Mouse (Mus musculus): ENCODE measurements around the gene Gm11444. TPM values are rescaled to one million over a fixed set of nuclear protein-coding genes. Genes with fewer than 3 reads are reported as not detected.

Gm11444 gene
- polyA plus RNA-seq, 1 experiment from 2014 or later, result not detected

GRCm38 (mm10) chr11:85816471-85816870, 33.7 kb downstream of the Gm11444 start:
- H3K4me2 ChIP-seq (ENCODE audit: low read depth, low read length, severe bottlenecking), result no peak overlapping the region
- 85% methylated on average over 5 of the region's 5 CpGs for WGBS
- no peak overlapping the region for H3K4me3 ChIP-seq (ENCODE audit: low read depth, low read length)
- H3K36me3 ChIP-seq (ENCODE audit: control insufficient read depth, insufficient read depth, low read length), result no peaks in the 10 kb centered on the region
- H3K27ac ChIP-seq (ENCODE audit: low read depth, low read length), result no peak overlapping the region
- H3K9me3 ChIP-seq (ENCODE audit: control insufficient read depth, low read length), result no peaks in the 10 kb centered on the region
- no peak for DNase-seq (ENCODE audit: low spot score)
- no peaks in the 10 kb centered on the region; the same call in 1 of the 2 replicates for H3K27me3 ChIP-seq (ENCODE audit: control insufficient read depth, insufficient read depth, low read length)
- peaks cover 2% of the 10 kb centered on the region; the same call in 1 of the 2 replicates for H3K4me1 ChIP-seq (replicated peaks; ENCODE audit: control insufficient read depth, insufficient read depth, low read length)
- no peak overlapping the region for H3K9ac ChIP-seq (ENCODE audit: low read length)
- ATAC-seq (replicated peaks; ENCODE audit: low FRiP score), result no peak

- H3K9ac ChIP-seq (ENCODE audit: low read length), result no peak overlapping the region
- H3K27ac ChIP-seq (ENCODE audit: low read depth, low read length), result no peak overlapping the region
- peaks cover 2% of the 10 kb centered on the region; the same call in 1 of the 2 replicates for H3K4me1 ChIP-seq (replicated peaks; ENCODE audit: control insufficient read depth, insufficient read depth, low read length)
- no peaks in the 10 kb centered on the region; the same call in 1 of the 2 replicates for H3K27me3 ChIP-seq (ENCODE audit: control insufficient read depth, insufficient read depth, low read length)
- H3K9me3 ChIP-seq (ENCODE audit: control insufficient read depth, low read length), result no peaks in the 10 kb centered on the region
- DNase-seq (ENCODE audit: low spot score) (no peak), ATAC-seq (replicated peaks; ENCODE audit: low FRiP score) (no peak)
- H3K4me3 ChIP-seq (ENCODE audit: low read depth, low read length), result no peak overlapping the region
- no peak overlapping the region for H3K4me2 ChIP-seq (ENCODE audit: low read depth, low read length, severe bottlenecking)
- H3K36me3 ChIP-seq (ENCODE audit: control insufficient read depth, insufficient read depth, low read length), result no peaks in the 10 kb centered on the region
- WGBS, result 29% methylated on average over 4 of the region's 4 CpGs
Measured at GRCm38 (mm10) chr11:85814678-85815077, 35.5 kb downstream of the Gm11444 start.

- no peaks in the 10 kb centered on the region for H3K36me3 ChIP-seq (ENCODE audit: control insufficient read depth, insufficient read depth, low read length)
- WGBS, result 90% methylated on average over 12 of the region's 12 CpGs
- no peak overlapping the region for H3K9ac ChIP-seq (ENCODE audit: low read length)
- no peak for DNase-seq (ENCODE audit: low spot score)
- no peak for ATAC-seq (replicated peaks; ENCODE audit: low FRiP score)
- H3K27me3 ChIP-seq (ENCODE audit: control insufficient read depth, insufficient read depth, low read length), result no peaks in the 10 kb centered on the region; the same call in 1 of the 2 replicates
- H3K4me3 ChIP-seq (ENCODE audit: low read depth, low read length), result no peak overlapping the region
- peaks cover 2% of the 10 kb centered on the region; the same call in 1 of the 2 replicates for H3K4me1 ChIP-seq (replicated peaks; ENCODE audit: control insufficient read depth, insufficient read depth, low read length)
- H3K4me2 ChIP-seq (ENCODE audit: low read depth, low read length, severe bottlenecking), result no peak overlapping the region
- no peak overlapping the region for H3K27ac ChIP-seq (ENCODE audit: low read depth, low read length)
- no peaks in the 10 kb centered on the region for H3K9me3 ChIP-seq (ENCODE audit: control insufficient read depth, low read length)
Measured at GRCm38 (mm10) chr11:85812201-85812966, 37.7 kb downstream of the Gm11444 start.

DNA sequence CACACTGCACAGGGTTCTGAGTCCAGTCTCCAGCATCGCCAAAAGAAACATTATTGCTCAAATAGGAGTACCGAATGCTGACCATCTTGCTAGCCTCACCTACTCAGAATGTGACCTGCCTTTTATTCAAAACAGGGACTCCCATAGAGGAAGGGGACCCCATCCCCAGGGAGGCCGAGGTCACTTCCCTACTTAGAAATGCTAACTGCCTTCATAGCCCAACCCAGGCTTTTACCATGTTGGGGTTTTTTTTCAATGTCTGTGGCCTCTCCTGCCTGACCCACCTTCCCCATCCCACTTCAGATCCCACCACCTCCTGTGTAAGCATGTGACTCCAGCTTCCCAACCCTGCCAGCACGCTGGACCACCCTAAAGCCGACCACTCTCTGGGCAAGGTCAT, 38.5 kb downstream of the Gm11444 start:
- WGBS, result 93% methylated on average over 5 of the region's 5 CpGs
- ATAC-seq (replicated peaks; ENCODE audit: low FRiP score), result no peak

GRCm38 (mm10) chr11:85811229-85811628, 38.9 kb downstream of the Gm11444 start:
- H3K9ac ChIP-seq (ENCODE audit: low read length), result no peak overlapping the region
- no peaks in the 10 kb centered on the region for H3K36me3 ChIP-seq (ENCODE audit: control insufficient read depth, insufficient read depth, low read length)
- ATAC-seq (replicated peaks; ENCODE audit: low FRiP score) (no peak), DNase-seq (ENCODE audit: low spot score) (no peak)
- no peak overlapping the region for H3K4me3 ChIP-seq (ENCODE audit: low read depth, low read length)
- 81% methylated on average over 4 of the region's 4 CpGs for WGBS
- H3K4me1 ChIP-seq (replicated peaks; ENCODE audit: control insufficient read depth, insufficient read depth, low read length), result peaks cover 2% of the 10 kb centered on the region; the same call in 1 of the 2 replicates
- H3K4me2 ChIP-seq (ENCODE audit: low read depth, low read length, severe bottlenecking), result no peak overlapping the region
- H3K9me3 ChIP-seq (ENCODE audit: control insufficient read depth, low read length), result no peaks in the 10 kb centered on the region
- no peak overlapping the region for H3K27ac ChIP-seq (ENCODE audit: low read depth, low read length)
- no peaks in the 10 kb centered on the region; the same call in 1 of the 2 replicates for H3K27me3 ChIP-seq (ENCODE audit: control insufficient read depth, insufficient read depth, low read length)

More for the DNA sequence above, 38.5 kb downstream of the Gm11444 start:
- Histone ChIP-seq H3K27me3 (ENCODE audit: control insufficient read depth, insufficient read depth, low read length) (no peaks in the 10 kb centered on the region; the same call in 1 of the 2 replicates), H3K4me1 (replicated peaks; ENCODE audit: control insufficient read depth, insufficient read depth, low read length) (peaks cover 2% of the 10 kb centered on the region; the same call in 1 of the 2 replicates), H3K4me3 (ENCODE audit: low read depth, low read length) (no peak overlapping the region), H3K27ac (ENCODE audit: low read depth, low read length) (no peak overlapping the region), H3K9me3 (ENCODE audit: control insufficient read depth, low read length) (no peaks in the 10 kb centered on the region), H3K4me2 (ENCODE audit: low read depth, low read length, severe bottlenecking) (no peak overlapping the region), H3K9ac (ENCODE audit: low read length) (no peak overlapping the region), H3K36me3 (ENCODE audit: control insufficient read depth, insufficient read depth, low read length) (no peaks in the 10 kb centered on the region)
- DNase-seq (ENCODE audit: low spot score), result no peak

DNA sequence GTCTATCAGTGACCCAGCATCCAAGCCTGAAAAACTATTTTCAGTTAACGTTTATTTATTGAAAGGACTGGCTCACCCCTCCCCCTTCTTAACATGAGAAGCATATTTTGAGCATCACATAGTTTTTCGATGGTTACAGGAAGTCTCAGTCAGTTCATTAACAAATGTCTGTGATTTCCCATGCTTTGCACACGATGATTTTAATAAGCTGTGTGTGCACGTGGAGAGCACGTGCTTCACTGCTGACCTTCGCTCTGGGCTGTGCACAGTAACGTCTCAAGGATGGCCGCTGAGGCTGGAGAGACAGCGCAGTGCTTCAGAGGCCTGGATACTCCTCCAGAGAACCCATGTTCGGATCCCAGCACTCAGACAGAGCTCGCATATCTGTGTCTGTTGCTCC, 42.8 kb downstream of the Gm11444 start:
- no peak overlapping the region for H3K4me3 ChIP-seq (ENCODE audit: low read depth, low read length)

DNA sequence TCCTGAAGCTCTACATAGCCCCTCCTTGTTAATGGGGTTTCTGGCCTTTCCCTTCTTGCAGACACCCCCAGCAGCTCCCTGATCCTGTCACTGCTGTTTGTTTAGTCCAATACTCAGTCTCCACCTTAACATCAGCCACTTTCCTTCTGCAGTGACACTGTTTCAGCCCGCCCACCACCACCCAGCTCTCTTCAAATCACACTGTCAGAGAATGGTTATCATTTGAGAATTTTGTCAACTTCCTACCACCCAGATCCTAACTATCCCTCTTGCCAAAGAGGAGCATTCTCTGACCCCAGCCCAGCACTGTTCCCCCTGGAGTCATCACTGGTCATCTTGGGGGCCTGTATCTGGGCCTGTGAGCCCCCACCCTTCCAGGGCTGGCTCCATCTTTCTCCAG, 44.4 kb downstream of the Gm11444 start:
- H3K9ac ChIP-seq (ENCODE audit: low read length), result no peak overlapping the region
- 74% methylated on average over 1 of the region's 1 CpGs for WGBS
- no peak for DNase-seq (ENCODE audit: low spot score)

More for the DNA sequence above, 42.8 kb downstream of the Gm11444 start:
- Histone ChIP-seq H3K9ac (ENCODE audit: low read length) (no peak overlapping the region), H3K27ac (ENCODE audit: low read depth, low read length) (no peak overlapping the region), H3K27me3 (ENCODE audit: control insufficient read depth, insufficient read depth, low read length) (no peaks in the 10 kb centered on the region; the same call in 1 of the 2 replicates), H3K4me1 (replicated peaks; ENCODE audit: control insufficient read depth, insufficient read depth, low read length) (no peaks in the 10 kb centered on the region), H3K4me2 (ENCODE audit: low read depth, low read length, severe bottlenecking) (no peak overlapping the region), H3K9me3 (ENCODE audit: control insufficient read depth, low read length) (no peaks in the 10 kb centered on the region), H3K36me3 (ENCODE audit: control insufficient read depth, insufficient read depth, low read length) (no peaks in the 10 kb centered on the region)
- DNase-seq (ENCODE audit: low spot score) (no peak), ATAC-seq (replicated peaks; ENCODE audit: low FRiP score) (no peak)
- WGBS, result 91% methylated on average over 11 of the region's 11 CpGs

GRCm38 (mm10) chr11:85804048-85804447, 46.1 kb downstream of the Gm11444 start:
- DNase-seq (ENCODE audit: low spot score), result no peak

More for the DNA sequence above, 44.4 kb downstream of the Gm11444 start:
- no peak overlapping the region for H3K27ac ChIP-seq (ENCODE audit: low read depth, low read length)
- no peaks in the 10 kb centered on the region for H3K27me3 ChIP-seq (ENCODE audit: control insufficient read depth, insufficient read depth, low read length)
- H3K4me1 ChIP-seq (replicated peaks; ENCODE audit: control insufficient read depth, insufficient read depth, low read length), result no peaks in the 10 kb centered on the region
- H3K36me3 ChIP-seq (ENCODE audit: control insufficient read depth, insufficient read depth, low read length), result no peaks in the 10 kb centered on the region
- no peak overlapping the region for H3K4me2 ChIP-seq (ENCODE audit: low read depth, low read length, severe bottlenecking)
- H3K9me3 ChIP-seq (ENCODE audit: control insufficient read depth, low read length), result no peaks in the 10 kb centered on the region
- no peak for ATAC-seq (replicated peaks; ENCODE audit: low FRiP score)
- H3K4me3 ChIP-seq (ENCODE audit: low read depth, low read length), result no peak overlapping the region

More at GRCm38 (mm10) chr11:85804048-85804447, 46.1 kb downstream of the Gm11444 start:
- no peak overlapping the region for H3K9ac ChIP-seq (ENCODE audit: low read length)
- no peaks in the 10 kb centered on the region for H3K4me1 ChIP-seq (replicated peaks; ENCODE audit: control insufficient read depth, insufficient read depth, low read length)
- WGBS, result 85% methylated on average over 5 of the region's 5 CpGs
- no peak overlapping the region for H3K4me3 ChIP-seq (ENCODE audit: low read depth, low read length)
- no peak overlapping the region for H3K27ac ChIP-seq (ENCODE audit: low read depth, low read length)
- no peaks in the 10 kb centered on the region for H3K36me3 ChIP-seq (ENCODE audit: control insufficient read depth, insufficient read depth, low read length)
- H3K27me3 ChIP-seq (ENCODE audit: control insufficient read depth, insufficient read depth, low read length), result no peaks in the 10 kb centered on the region
- no peak for ATAC-seq (replicated peaks; ENCODE audit: low FRiP score)
- no peaks in the 10 kb centered on the region for H3K9me3 ChIP-seq (ENCODE audit: control insufficient read depth, low read length)
- H3K4me2 ChIP-seq (ENCODE audit: low read depth, low read length, severe bottlenecking), result no peak overlapping the region
